Mouse (Mus musculus): ENCODE measurements at regions not wholly inside any gene's neighbourhood (a gene's known extent, or its start where the extent isn't known, plus 50 kb on each side); places are given as distances from the start of the nearest gene placed in this dataset.
A peak's percentile ranks its signal among the peaks of the same experiment; 100 is the strongest.

- Histone ChIP-seq H3K9ac (ENCODE audit: low read length) (no peak overlapping the region), H3K27ac (replicated peaks; ENCODE audit: low read depth, low read length) (no peak overlapping the region), H3K4me1 (ENCODE audit: control insufficient read depth, insufficient read depth, low read length) (no peaks in the 10 kb centered on the region), H3K4me2 (ENCODE audit: low read depth, severe bottlenecking) (no peak overlapping the region), H3K9me3 (ENCODE audit: control insufficient read depth, low read length) (no peaks in the 10 kb centered on the region), H3K36me3 (ENCODE audit: control insufficient read depth, insufficient read depth, low read length) (no peaks in the 10 kb centered on the region), H3K27me3 (ENCODE audit: control insufficient read depth, insufficient read depth, low read length) (no peaks in the 10 kb centered on the region), H3K4me3 (ENCODE audit: low read depth, low read length) (no peak overlapping the region)
- DNase-seq (ENCODE audit: low spot score) (no peak), ATAC-seq (ENCODE audit: insufficient number of reproducible peaks, low FRiP score, low TSS enrichment, low read depth) (no peak)
- WGBS, result 12% methylated on average over 2 of the region's 2 CpGs
Measured at GRCm38 (mm10) chr1:190589586-190589985, 322.0 kb downstream of the Rps6kc1 start.

- DNase-seq (ENCODE audit: low spot score) (no peak), ATAC-seq (ENCODE audit: insufficient number of reproducible peaks, low FRiP score, low TSS enrichment, low read depth) (no peak)
- H3K9ac ChIP-seq (ENCODE audit: low read length), result no peak overlapping the region
- H3K4me2 ChIP-seq (ENCODE audit: low read depth, severe bottlenecking), result no peak overlapping the region
- H3K27ac ChIP-seq (replicated peaks; ENCODE audit: low read depth, low read length), result no peak overlapping the region
- no peaks in the 10 kb centered on the region for H3K9me3 ChIP-seq (ENCODE audit: control insufficient read depth, low read length)
- H3K4me1 ChIP-seq (ENCODE audit: control insufficient read depth, insufficient read depth, low read length), result no peaks in the 10 kb centered on the region
- no peaks in the 10 kb centered on the region for H3K36me3 ChIP-seq (ENCODE audit: control insufficient read depth, insufficient read depth, low read length)
- H3K4me3 ChIP-seq (ENCODE audit: low read depth, low read length), result no peak overlapping the region
- WGBS, result 82% methylated on average over 6 of the region's 6 CpGs
- no peaks in the 10 kb centered on the region for H3K27me3 ChIP-seq (ENCODE audit: control insufficient read depth, insufficient read depth, low read length)
Measured at GRCm38 (mm10) chr1:190583272-190583671, 328.3 kb downstream of the Rps6kc1 start.

- no peak for ATAC-seq (ENCODE audit: insufficient number of reproducible peaks, low FRiP score, low TSS enrichment, low read depth)
- 96% methylated on average over 1 of the region's 1 CpGs for WGBS
Measured at GRCm38 (mm10) chr1:190580653-190581052, 330.9 kb downstream of the Rps6kc1 start.

GRCm38 (mm10) chr1:190570981-190571380, 340.6 kb downstream of the Rps6kc1 start:
- WGBS, result 58% methylated on average over 4 of the region's 4 CpGs
- no peak overlapping the region for H3K9ac ChIP-seq (ENCODE audit: low read length)
- no peak overlapping the region for H3K4me3 ChIP-seq (ENCODE audit: low read depth, low read length)
- no peak overlapping the region for H3K27ac ChIP-seq (replicated peaks; ENCODE audit: low read depth, low read length)
- no peaks in the 10 kb centered on the region for H3K36me3 ChIP-seq (ENCODE audit: control insufficient read depth, insufficient read depth, low read length)
- H3K4me1 ChIP-seq (ENCODE audit: control insufficient read depth, insufficient read depth, low read length), result no peaks in the 10 kb centered on the region
- no peak for ATAC-seq (ENCODE audit: insufficient number of reproducible peaks, low FRiP score, low TSS enrichment, low read depth)
- no peak overlapping the region for H3K4me2 ChIP-seq (ENCODE audit: low read depth, severe bottlenecking)
- no peak for DNase-seq (ENCODE audit: low spot score)
- no peaks in the 10 kb centered on the region for H3K27me3 ChIP-seq (ENCODE audit: control insufficient read depth, insufficient read depth, low read length)
- no peaks in the 10 kb centered on the region for H3K9me3 ChIP-seq (ENCODE audit: control insufficient read depth, low read length)

More at GRCm38 (mm10) chr1:190580653-190581052, 330.9 kb downstream of the Rps6kc1 start:
- no peaks in the 10 kb centered on the region for H3K9me3 ChIP-seq (ENCODE audit: control insufficient read depth, low read length)
- no peak overlapping the region for H3K4me2 ChIP-seq (ENCODE audit: low read depth, severe bottlenecking)
- no peaks in the 10 kb centered on the region for H3K27me3 ChIP-seq (ENCODE audit: control insufficient read depth, insufficient read depth, low read length)
- no peaks in the 10 kb centered on the region for H3K4me1 ChIP-seq (ENCODE audit: control insufficient read depth, insufficient read depth, low read length)
- H3K4me3 ChIP-seq (ENCODE audit: low read depth, low read length), result no peak overlapping the region
- H3K27ac ChIP-seq (replicated peaks; ENCODE audit: low read depth, low read length), result no peak overlapping the region
- H3K9ac ChIP-seq (ENCODE audit: low read length), result no peak overlapping the region
- no peak for DNase-seq (ENCODE audit: low spot score)
- H3K36me3 ChIP-seq (ENCODE audit: control insufficient read depth, insufficient read depth, low read length), result no peaks in the 10 kb centered on the region

GRCm38 (mm10) chr1:190570563-190570962, 341.0 kb downstream of the Rps6kc1 start:
- no peak for DNase-seq (ENCODE audit: low spot score)
- WGBS, result 82% methylated on average over 10 of the region's 10 CpGs

GRCm38 (mm10) chr1:190566744-190567143, 344.8 kb downstream of the Rps6kc1 start:
- WGBS, result 84% methylated on average over 7 of the region's 7 CpGs

More at GRCm38 (mm10) chr1:190570563-190570962, 341.0 kb downstream of the Rps6kc1 start:
- no peaks in the 10 kb centered on the region for H3K36me3 ChIP-seq (ENCODE audit: control insufficient read depth, insufficient read depth, low read length)
- H3K4me3 ChIP-seq (ENCODE audit: low read depth, low read length), result no peak overlapping the region
- H3K4me2 ChIP-seq (ENCODE audit: low read depth, severe bottlenecking), result no peak overlapping the region
- H3K9me3 ChIP-seq (ENCODE audit: control insufficient read depth, low read length), result no peaks in the 10 kb centered on the region
- no peak for ATAC-seq (ENCODE audit: insufficient number of reproducible peaks, low FRiP score, low TSS enrichment, low read depth)
- H3K27ac ChIP-seq (replicated peaks; ENCODE audit: low read depth, low read length), result no peak overlapping the region
- no peak overlapping the region for H3K9ac ChIP-seq (ENCODE audit: low read length)
- no peaks in the 10 kb centered on the region for H3K4me1 ChIP-seq (ENCODE audit: control insufficient read depth, insufficient read depth, low read length)
- no peaks in the 10 kb centered on the region for H3K27me3 ChIP-seq (ENCODE audit: control insufficient read depth, insufficient read depth, low read length)

GRCm38 (mm10) chr1:190562865-190563457, 348.6 kb downstream of the Rps6kc1 start:
- 50% methylated on average over 13 of the region's 13 CpGs for WGBS
- no peak; the same call in 1 of the 2 replicates for ATAC-seq (ENCODE audit: insufficient number of reproducible peaks, low FRiP score, low TSS enrichment, low read depth)
- Histone ChIP-seq H3K4me1 (ENCODE audit: control insufficient read depth, insufficient read depth, low read length) (no peaks in the 10 kb centered on the region), H3K9ac (ENCODE audit: low read length) (no peak overlapping the region; the same call in 1 of the 2 replicates), H3K27me3 (ENCODE audit: control insufficient read depth, insufficient read depth, low read length) (no peaks in the 10 kb centered on the region), H3K9me3 (ENCODE audit: control insufficient read depth, low read length) (no peaks in the 10 kb centered on the region), H3K4me3 (ENCODE audit: low read depth, low read length) (no peak overlapping the region), H3K36me3 (ENCODE audit: control insufficient read depth, insufficient read depth, low read length) (no peaks in the 10 kb centered on the region), H3K27ac (replicated peaks; ENCODE audit: low read depth, low read length) (no peak overlapping the region), H3K4me2 (ENCODE audit: low read depth, severe bottlenecking) (no peak overlapping the region)
- peak; percentile 32 for DNase-seq (ENCODE audit: low spot score)

More at GRCm38 (mm10) chr1:190566744-190567143, 344.8 kb downstream of the Rps6kc1 start:
- Histone ChIP-seq H3K9ac (ENCODE audit: low read length) (no peak overlapping the region), H3K4me3 (ENCODE audit: low read depth, low read length) (no peak overlapping the region), H3K9me3 (ENCODE audit: control insufficient read depth, low read length) (no peaks in the 10 kb centered on the region), H3K27me3 (ENCODE audit: control insufficient read depth, insufficient read depth, low read length) (no peaks in the 10 kb centered on the region), H3K27ac (replicated peaks; ENCODE audit: low read depth, low read length) (no peak overlapping the region), H3K4me2 (ENCODE audit: low read depth, severe bottlenecking) (no peak overlapping the region), H3K4me1 (ENCODE audit: control insufficient read depth, insufficient read depth, low read length) (no peaks in the 10 kb centered on the region), H3K36me3 (ENCODE audit: control insufficient read depth, insufficient read depth, low read length) (no peaks in the 10 kb centered on the region)
- no peak for DNase-seq (ENCODE audit: low spot score)
- ATAC-seq (ENCODE audit: insufficient number of reproducible peaks, low FRiP score, low TSS enrichment, low read depth), result no peak

GRCm38 (mm10) chr1:190560086-190560485, 351.5 kb downstream of the Rps6kc1 start:
- WGBS, result 70% methylated on average over 9 of the region's 9 CpGs
- H3K27ac ChIP-seq (replicated peaks; ENCODE audit: low read depth, low read length), result no peak overlapping the region
- DNase-seq (ENCODE audit: low spot score) (no peak), ATAC-seq (ENCODE audit: insufficient number of reproducible peaks, low FRiP score, low TSS enrichment, low read depth) (no peak)
- H3K4me1 ChIP-seq (ENCODE audit: control insufficient read depth, insufficient read depth, low read length), result no peaks in the 10 kb centered on the region
- H3K9ac ChIP-seq (ENCODE audit: low read length), result no peak overlapping the region
- H3K36me3 ChIP-seq (ENCODE audit: control insufficient read depth, insufficient read depth, low read length), result no peaks in the 10 kb centered on the region
- H3K9me3 ChIP-seq (ENCODE audit: control insufficient read depth, low read length), result no peaks in the 10 kb centered on the region
- H3K27me3 ChIP-seq (ENCODE audit: control insufficient read depth, insufficient read depth, low read length), result no peaks in the 10 kb centered on the region
- H3K4me2 ChIP-seq (ENCODE audit: low read depth, severe bottlenecking), result no peak overlapping the region
- H3K4me3 ChIP-seq (ENCODE audit: low read depth, low read length), result no peak overlapping the region

GRCm38 (mm10) chr1:190541892-190542291, 369.7 kb downstream of the Rps6kc1 start:
- Histone ChIP-seq H3K9me3 (ENCODE audit: control insufficient read depth, low read length) (0 out of 2 replicates have a peak, but pooled peaks cover 2% of the 10 kb centered on the region), H3K36me3 (ENCODE audit: control insufficient read depth, insufficient read depth, low read length) (no peaks in the 10 kb centered on the region), H3K9ac (ENCODE audit: low read length) (no peak overlapping the region), H3K4me2 (ENCODE audit: low read depth, severe bottlenecking) (no peak overlapping the region), H3K4me1 (ENCODE audit: control insufficient read depth, insufficient read depth, low read length) (no peaks in the 10 kb centered on the region), H3K27me3 (ENCODE audit: control insufficient read depth, insufficient read depth, low read length) (no peaks in the 10 kb centered on the region), H3K4me3 (ENCODE audit: low read depth, low read length) (no peak overlapping the region), H3K27ac (replicated peaks; ENCODE audit: low read depth, low read length) (no peak overlapping the region)
- 73% methylated on average over 2 of the region's 2 CpGs for WGBS
- ATAC-seq (ENCODE audit: insufficient number of reproducible peaks, low FRiP score, low TSS enrichment, low read depth), result no peak
- no peak for DNase-seq (ENCODE audit: low spot score)

All from limb, embryonic 11.5 days (tissue).